Mouse (Mus musculus): ENCODE data around the gene Esrrg. TPM values are rescaled to one million over a fixed set of nuclear protein-coding genes. Genes with fewer than 3 reads are reported as not detected.

The Esrrg gene
- polyA plus RNA-seq, 1 experiment: not detected

GRCm38 (mm10) chr1:188154466-188155110, 546.0 kb downstream of the Esrrg start:
- Histone ChIP-seq H3K36me3 (ENCODE audit: control insufficient read depth, insufficient read depth) (no peaks in the 10 kb centered on the region), H3K79me2 (ENCODE audit: control insufficient read depth, insufficient read depth) (no peaks in the 10 kb centered on the region), H3K27me3 (ENCODE audit: control insufficient read depth, insufficient read depth, insufficient read length) (no peaks in the 10 kb centered on the region), H3ac (ENCODE audit: control insufficient read depth, insufficient read length, low read depth) (no peak overlapping the region), H3K4me3 (ENCODE audit: insufficient read depth, poor library complexity, severe bottlenecking) (no peak overlapping the region), H3K79me3 (ENCODE audit: low read depth) (no peaks in the 10 kb centered on the region)
- TF ChIP-seq MYOG (IDR thresholded peaks at IDR 0.05; ENCODE audit: control insufficient read depth, extremely low read depth, insufficient read length): no peak
- TF ChIP-seq USF1 (IDR thresholded peaks at IDR 0.05; ENCODE audit: low read depth): no peak
- no peak for TF ChIP-seq MAX (IDR thresholded peaks at IDR 0.05)
- no peak for TF ChIP-seq FOSL1 (IDR thresholded peaks at IDR 0.05; ENCODE audit: insufficient read depth, low read length, poor library complexity, severe bottlenecking)
- no peak for TF ChIP-seq CEBPB (IDR thresholded peaks at IDR 0.05; ENCODE audit: low read depth)
- TF ChIP-seq CTCF (IDR thresholded peaks at IDR 0.05; ENCODE audit: control insufficient read depth, insufficient read depth, insufficient read length): no peak
- no peak for TF ChIP-seq MYOD1 (IDR thresholded peaks at IDR 0.05; ENCODE audit: control insufficient read depth, insufficient read length, low read depth)

GRCm38 (mm10) chr1:188155135-188155779, 546.7 kb downstream of the Esrrg start:
- TF ChIP-seq FOSL1 (IDR thresholded peaks at IDR 0.05; ENCODE audit: insufficient read depth, low read length, poor library complexity, severe bottlenecking) (no peak), MYOD1 (IDR thresholded peaks at IDR 0.05; ENCODE audit: control insufficient read depth, insufficient read length, low read depth) (no peak), CTCF (IDR thresholded peaks at IDR 0.05; ENCODE audit: control insufficient read depth, insufficient read depth, insufficient read length) (no peak), MAX (IDR thresholded peaks at IDR 0.05) (no peak), CEBPB (IDR thresholded peaks at IDR 0.05; ENCODE audit: low read depth) (no peak), MYOG (IDR thresholded peaks at IDR 0.05; ENCODE audit: control insufficient read depth, extremely low read depth, insufficient read length) (no peak), USF1 (IDR thresholded peaks at IDR 0.05; ENCODE audit: low read depth) (no peak)
- H3ac ChIP-seq (ENCODE audit: control insufficient read depth, insufficient read length, low read depth): no peak overlapping the region
- no peaks in the 10 kb centered on the region for H3K79me3 ChIP-seq (ENCODE audit: low read depth)
- no peak overlapping the region for H3K4me3 ChIP-seq (ENCODE audit: insufficient read depth, poor library complexity, severe bottlenecking)
- H3K27me3 ChIP-seq (ENCODE audit: control insufficient read depth, insufficient read depth, insufficient read length): no peaks in the 10 kb centered on the region
- no peaks in the 10 kb centered on the region for H3K79me2 ChIP-seq (ENCODE audit: control insufficient read depth, insufficient read depth)
- H3K36me3 ChIP-seq (ENCODE audit: control insufficient read depth, insufficient read depth): no peaks in the 10 kb centered on the region

GRCm38 (mm10) chr1:188156520-188156919, 547.9 kb downstream of the Esrrg start:
- no peak overlapping the region for H3ac ChIP-seq (ENCODE audit: control insufficient read depth, insufficient read length, low read depth)
- no peak overlapping the region for H3K4me3 ChIP-seq (ENCODE audit: insufficient read depth, poor library complexity, severe bottlenecking)
- no peak for TF ChIP-seq CTCF (IDR thresholded peaks at IDR 0.05; ENCODE audit: control insufficient read depth, insufficient read depth, insufficient read length)
- no peak for TF ChIP-seq FOSL1 (IDR thresholded peaks at IDR 0.05; ENCODE audit: insufficient read depth, low read length, poor library complexity, severe bottlenecking)
- no peak for TF ChIP-seq MYOG (IDR thresholded peaks at IDR 0.05; ENCODE audit: control insufficient read depth, extremely low read depth, insufficient read length)
- TF ChIP-seq MYOD1 (IDR thresholded peaks at IDR 0.05; ENCODE audit: control insufficient read depth, insufficient read length, low read depth): no peak
- TF ChIP-seq USF1 (IDR thresholded peaks at IDR 0.05; ENCODE audit: low read depth): no peak
- TF ChIP-seq MAX (IDR thresholded peaks at IDR 0.05): no peak
- no peak for TF ChIP-seq CEBPB (IDR thresholded peaks at IDR 0.05; ENCODE audit: low read depth)
- H3K27me3 ChIP-seq (ENCODE audit: control insufficient read depth, insufficient read depth, insufficient read length): no peaks in the 10 kb centered on the region
- no peaks in the 10 kb centered on the region for H3K79me3 ChIP-seq (ENCODE audit: low read depth)
- no peaks in the 10 kb centered on the region for H3K79me2 ChIP-seq (ENCODE audit: control insufficient read depth, insufficient read depth)
- no peaks in the 10 kb centered on the region for H3K36me3 ChIP-seq (ENCODE audit: control insufficient read depth, insufficient read depth)

DNA sequence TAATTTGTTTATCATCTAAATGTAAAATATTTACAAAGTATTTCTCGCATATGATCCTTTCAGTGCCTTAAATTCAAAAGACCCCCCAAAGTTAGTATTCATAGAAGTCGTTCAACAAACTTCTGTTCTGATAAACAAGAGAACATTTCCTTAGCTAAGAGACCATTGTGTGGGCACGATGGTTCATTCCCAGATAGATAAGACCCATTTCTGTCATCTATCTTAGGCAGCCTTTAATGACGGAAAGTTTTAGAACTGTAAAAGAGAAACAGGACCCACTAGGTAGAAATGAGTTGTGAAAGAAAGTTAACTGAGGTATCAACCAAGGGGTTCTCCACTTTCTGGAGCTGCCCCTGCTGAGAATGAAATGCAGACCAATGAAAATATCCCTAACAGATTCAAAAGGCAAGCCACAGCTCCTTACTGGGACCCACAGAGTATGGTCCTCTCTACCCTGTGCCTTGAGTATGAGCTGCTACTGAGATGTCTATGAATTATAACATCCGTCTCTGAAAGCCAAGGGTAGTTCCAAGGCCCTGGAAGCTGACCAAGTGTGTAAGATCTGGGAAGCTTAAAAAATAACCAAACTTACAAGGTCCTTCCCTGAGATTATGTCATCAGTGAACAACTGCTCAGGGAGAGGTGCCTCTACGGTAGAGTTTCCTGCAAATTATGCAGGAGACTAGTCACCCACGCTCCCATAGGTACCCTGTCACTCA, 548.8 kb downstream of the Esrrg start:
- Histone ChIP-seq H3K36me3 (ENCODE audit: control insufficient read depth, insufficient read depth) (no peaks in the 10 kb centered on the region), H3K27me3 (ENCODE audit: control insufficient read depth, insufficient read depth, insufficient read length) (no peaks in the 10 kb centered on the region), H3K4me3 (ENCODE audit: insufficient read depth, poor library complexity, severe bottlenecking) (no peak overlapping the region), H3K79me2 (ENCODE audit: control insufficient read depth, insufficient read depth) (no peaks in the 10 kb centered on the region), H3ac (ENCODE audit: control insufficient read depth, insufficient read length, low read depth) (no peak overlapping the region), H3K79me3 (ENCODE audit: low read depth) (no peaks in the 10 kb centered on the region)
- no peak for TF ChIP-seq FOSL1 (IDR thresholded peaks at IDR 0.05; ENCODE audit: insufficient read depth, low read length, poor library complexity, severe bottlenecking)
- no peak for TF ChIP-seq USF1 (IDR thresholded peaks at IDR 0.05; ENCODE audit: low read depth)
- no peak for TF ChIP-seq CEBPB (IDR thresholded peaks at IDR 0.05; ENCODE audit: low read depth)
- no peak for TF ChIP-seq MAX (IDR thresholded peaks at IDR 0.05)
- no peak for TF ChIP-seq MYOG (IDR thresholded peaks at IDR 0.05; ENCODE audit: control insufficient read depth, extremely low read depth, insufficient read length)
- no peak for TF ChIP-seq CTCF (IDR thresholded peaks at IDR 0.05; ENCODE audit: control insufficient read depth, insufficient read depth, insufficient read length)
- TF ChIP-seq MYOD1 (IDR thresholded peaks at IDR 0.05; ENCODE audit: control insufficient read depth, insufficient read length, low read depth): no peak

GRCm38 (mm10) chr1:188158675-188159074, 550.1 kb downstream of the Esrrg start:
- no peaks in the 10 kb centered on the region for H3K36me3 ChIP-seq (ENCODE audit: control insufficient read depth, insufficient read depth)
- H3K79me3 ChIP-seq (ENCODE audit: low read depth): no peaks in the 10 kb centered on the region
- H3K4me3 ChIP-seq (ENCODE audit: insufficient read depth, poor library complexity, severe bottlenecking): no peak overlapping the region
- H3K27me3 ChIP-seq (ENCODE audit: control insufficient read depth, insufficient read depth, insufficient read length): no peaks in the 10 kb centered on the region
- H3ac ChIP-seq (ENCODE audit: control insufficient read depth, insufficient read length, low read depth): no peak overlapping the region
- TF ChIP-seq FOSL1 (IDR thresholded peaks at IDR 0.05; ENCODE audit: insufficient read depth, low read length, poor library complexity, severe bottlenecking) (no peak), CEBPB (IDR thresholded peaks at IDR 0.05; ENCODE audit: low read depth) (no peak), MYOD1 (IDR thresholded peaks at IDR 0.05; ENCODE audit: control insufficient read depth, insufficient read length, low read depth) (no peak), CTCF (IDR thresholded peaks at IDR 0.05; ENCODE audit: control insufficient read depth, insufficient read depth, insufficient read length) (no peak), USF1 (IDR thresholded peaks at IDR 0.05; ENCODE audit: low read depth) (no peak)
- H3K79me2 ChIP-seq (ENCODE audit: control insufficient read depth, insufficient read depth): no peaks in the 10 kb centered on the region

Data from C2C12 (cell line).